Mouse (Mus musculus) forelimb bud, embryonic 11.5 days (tissue): ENCODE measurements around the gene Zfp970.
"Not testable (repeated sequence)": the region's sequence is repeated elsewhere in the genome, so short reads cannot be mapped to it uniquely, and the experiment has no call there.

Experiments
- DNase-seq: peaks from one replicate; pipeline ENCODE4 v3.0.0-alpha.2; 2012; ENCODE audit warnings: low read depth, low spot score

The Zfp970 gene

GRCm38 (mm10) chr2:177464676-177465075 lies at the start of gene Zfp970:
Zfp970 (plus strand) TSS chr2:177464733.
- DNase-seq = not testable (repeated sequence)

DNA sequence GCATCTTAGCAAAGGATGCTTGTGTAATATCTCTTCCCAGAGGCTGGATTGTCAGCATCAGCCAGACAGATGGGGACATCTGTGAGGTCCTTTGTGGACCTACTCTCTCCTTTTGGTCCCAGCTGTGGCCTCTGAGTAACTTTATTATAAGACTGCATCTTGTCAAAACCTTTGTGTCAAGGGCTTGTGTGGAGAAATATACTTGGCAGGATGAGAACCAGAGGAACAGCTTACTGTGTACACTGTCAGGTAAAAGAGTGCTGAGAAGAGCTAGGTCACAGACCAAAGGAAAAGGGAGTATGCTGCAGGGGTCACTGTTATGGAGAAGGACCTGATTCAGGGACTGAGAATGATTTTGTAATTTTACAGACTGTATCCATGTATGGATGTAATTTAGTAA lies 3.7 kb downstream of the Zfp970 start:
- DNase-seq = not testable (repeated sequence)

GRCm38 (mm10) chr2:177472261-177472660 lies 7.7 kb downstream of the Zfp970 start:
- not testable (repeated sequence) for DNase-seq

DNA sequence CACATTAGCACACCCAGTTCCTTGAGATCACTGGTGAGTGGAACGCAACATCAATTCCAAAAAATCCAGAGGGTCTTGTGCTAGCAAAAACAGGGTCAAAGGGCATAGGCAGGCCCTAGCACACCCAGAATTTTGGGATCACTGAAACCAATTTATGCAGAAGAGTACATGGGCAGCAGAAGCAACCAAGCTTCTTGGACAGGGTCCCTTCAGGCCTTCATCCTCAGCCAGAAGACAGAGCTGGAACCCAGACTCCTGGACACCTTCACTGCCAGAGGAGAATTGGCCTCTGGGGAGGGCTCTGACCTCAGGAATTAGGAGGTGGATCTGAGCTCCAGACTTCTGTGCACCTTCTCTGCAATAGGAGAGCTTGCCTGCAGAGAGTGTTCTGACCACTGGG lies 17.4 kb downstream of the Zfp970 start:
- DNase-seq = not testable (repeated sequence)

GRCm38 (mm10) chr2:177483238-177483948 lies 18.9 kb downstream of the Zfp970 start:
- DNase-seq = not testable (repeated sequence)

GRCm38 (mm10) chr2:177498067-177498466 lies 33.5 kb downstream of the Zfp970 start, which contains the start of gene Gm14403:
Gm14403 (plus strand) TSS chr2:177498215.
- not testable (repeated sequence) for DNase-seq

DNA sequence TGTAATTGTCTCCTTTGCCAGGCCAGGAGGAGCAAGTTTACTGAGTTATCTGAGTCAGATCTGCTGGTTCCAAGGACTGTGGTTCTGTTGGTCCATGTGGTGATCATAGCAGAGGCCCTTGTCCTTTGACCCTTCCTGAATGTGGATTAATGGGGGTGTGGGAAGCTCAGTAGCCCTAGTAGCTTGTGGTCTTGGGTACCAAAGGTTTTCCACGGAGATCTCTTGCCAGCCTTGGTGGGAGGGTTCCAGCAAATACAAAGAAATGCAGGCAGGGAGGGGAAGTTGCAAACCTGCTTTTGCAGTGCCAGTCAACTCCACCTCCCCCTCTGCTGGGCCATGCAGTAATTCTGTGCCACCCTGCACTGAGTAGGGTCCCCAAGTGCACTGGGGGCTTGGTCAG lies 34.6 kb downstream of the Zfp970 start:
- DNase-seq = not testable (repeated sequence)

GRCm38 (mm10) chr2:177505211-177505719 lies 40.7 kb downstream of the Zfp970 start:
- not testable (repeated sequence) for DNase-seq

DNA sequence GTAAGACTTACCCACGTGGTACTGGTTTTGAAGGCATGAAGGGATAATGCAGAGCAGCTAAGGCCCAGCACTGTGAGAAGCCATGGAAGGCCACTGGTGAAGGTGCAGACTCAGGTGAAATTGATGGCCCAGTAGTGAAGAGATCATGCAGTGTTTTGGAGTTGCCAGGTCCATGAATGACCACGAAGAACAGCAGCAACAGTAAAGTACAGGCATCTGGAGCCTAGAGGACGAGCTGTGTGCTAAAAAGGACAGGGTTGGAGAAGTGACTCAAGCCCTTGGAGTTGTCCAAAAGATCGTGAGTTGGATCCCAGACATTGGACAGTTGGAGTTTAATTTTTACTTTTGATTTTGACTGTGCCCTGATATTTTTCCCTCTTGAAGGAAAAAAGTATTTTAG lies 46.8 kb downstream of the Zfp970 start:
- DNase-seq = not testable (repeated sequence)

DNA sequence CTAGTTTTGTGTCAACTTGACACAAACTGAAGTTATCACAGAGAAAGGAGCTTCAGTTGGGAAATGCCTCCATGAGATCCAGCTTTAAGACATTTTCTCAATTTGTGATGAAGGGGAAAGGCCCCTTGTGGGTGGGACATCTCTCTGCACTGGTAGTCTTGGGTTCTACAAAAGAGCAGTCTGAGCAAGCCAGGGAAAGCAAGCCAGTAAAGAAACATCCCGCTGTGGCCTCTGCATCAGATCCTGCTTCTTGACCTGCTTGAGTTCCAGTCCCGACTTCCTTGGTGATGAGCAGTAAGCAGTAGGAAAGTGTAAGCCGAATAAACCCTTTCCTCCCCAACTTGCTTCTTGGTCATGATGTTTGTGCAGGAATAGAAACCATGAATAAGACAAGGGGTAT lies 47.4 kb downstream of the Zfp970 start:
- DNase-seq = not testable (repeated sequence)

DNA sequence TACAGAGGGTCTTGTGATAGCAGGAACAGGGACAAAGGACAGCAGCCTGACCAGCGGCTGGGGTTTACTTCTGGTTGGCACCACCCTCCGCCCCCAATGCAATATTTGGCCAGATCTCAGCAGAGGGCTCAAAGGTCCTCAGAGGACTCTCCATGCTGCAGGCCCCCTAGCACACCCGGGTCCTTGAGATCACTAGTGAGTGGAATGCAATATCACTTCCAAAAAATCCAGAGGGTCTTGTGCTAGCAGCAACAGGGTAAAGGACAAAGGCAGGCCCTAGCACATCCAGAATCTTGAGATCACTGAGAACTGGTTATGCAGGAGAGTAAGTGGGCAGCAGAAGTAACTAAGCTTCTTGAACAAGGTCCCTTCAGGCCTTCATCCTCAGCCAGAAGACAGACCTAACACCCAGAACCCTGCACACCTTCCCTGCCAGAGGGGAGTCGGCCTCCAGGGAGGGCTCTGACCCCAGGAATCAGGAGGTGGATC lies 49.5 kb downstream of the Zfp970 start:
- not testable (repeated sequence) for DNase-seq

GRCm38 (mm10) chr2:177517746-177518145 lies 53.2 kb downstream of the Zfp970 start:
- not testable (repeated sequence) for DNase-seq

GRCm38 (mm10) chr2:177518354-177518753 lies 53.8 kb downstream of the Zfp970 start:
- DNase-seq = not testable (repeated sequence)

GRCm38 (mm10) chr2:177518960-177519359 lies 54.4 kb downstream of the Zfp970 start:
- DNase-seq = not testable (repeated sequence)

GRCm38 (mm10) chr2:177520035-177520434 lies 55.5 kb downstream of the Zfp970 start:
- no peak for DNase-seq

- no peak for DNase-seq
Measured at GRCm38 (mm10) chr2:177523061-177523460, 58.5 kb downstream of the Zfp970 start.

DNA sequence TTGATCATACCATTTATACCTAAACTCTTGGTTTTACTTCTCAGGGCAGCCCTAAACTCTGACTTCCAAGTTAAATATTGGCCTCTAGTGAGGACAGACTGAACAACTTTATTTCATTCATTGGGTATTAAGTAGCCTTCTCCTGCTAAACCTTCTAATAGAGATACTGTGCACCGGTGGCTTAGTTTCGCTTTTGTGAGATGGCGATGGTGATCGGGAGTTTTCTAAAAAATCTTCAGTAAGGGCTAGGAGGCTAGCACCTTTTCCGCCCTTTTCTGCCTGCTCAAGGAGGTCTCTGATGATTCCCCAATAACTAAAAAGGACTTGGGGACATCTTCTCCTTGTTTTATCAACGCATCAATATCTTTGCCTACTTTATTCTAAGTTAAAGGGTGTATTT lies 59.1 kb downstream of the Zfp970 start:
- DNase-seq = not testable (repeated sequence)

DNA sequence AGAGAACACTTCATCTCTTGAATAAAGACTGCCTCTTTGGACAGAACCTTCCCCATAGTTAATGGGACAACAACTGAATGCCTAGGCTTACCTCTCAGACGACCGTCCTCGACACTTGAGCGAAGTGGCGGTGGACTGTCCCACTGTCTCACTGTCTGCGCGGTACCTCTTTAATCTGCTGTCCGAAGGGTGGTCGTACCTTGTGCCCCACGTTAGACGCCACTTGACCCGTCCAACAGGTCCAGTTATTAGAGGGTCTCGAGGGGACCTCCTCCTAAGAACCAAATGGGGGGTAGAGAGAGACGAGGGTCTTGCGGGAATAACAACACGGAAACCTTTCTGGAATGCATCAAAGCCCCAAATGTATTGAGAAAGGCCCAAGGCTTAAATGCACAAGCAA lies 59.6 kb downstream of the Zfp970 start:
- not testable (repeated sequence) for DNase-seq
